Mouse (Mus musculus): ENCODE measurements around the gene Odf4. TPM values are rescaled to one million over a fixed set of nuclear protein-coding genes. Genes with fewer than 3 reads are reported as not detected.

Gene Odf4
- total RNA-seq, 2 experiments from 2014 or later = not detected

DNA sequence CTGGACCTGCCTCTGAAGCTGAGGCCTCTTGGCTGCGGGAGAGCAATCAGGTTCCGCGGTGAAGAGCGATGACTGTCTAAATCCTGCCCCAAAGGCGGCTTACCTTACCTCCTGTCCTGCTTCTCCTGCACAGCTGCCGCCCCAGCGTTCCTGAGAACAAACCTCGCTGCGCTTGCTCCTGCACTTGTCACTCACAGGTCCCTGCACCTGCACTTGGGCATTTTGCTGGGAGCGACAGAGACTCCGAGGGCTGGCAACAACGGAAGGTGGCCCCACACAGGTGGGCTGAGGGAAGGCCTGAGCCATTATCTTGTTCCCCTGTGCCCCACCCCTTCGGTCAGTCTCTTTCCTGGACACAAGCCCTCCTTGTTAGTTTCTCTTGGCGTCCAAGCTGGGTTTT, 44.8 kb downstream of the Odf4 start:
- no peak for DNase-seq
- intact Hi-C loops (cut with DNase I) = no loop called here

DNA sequence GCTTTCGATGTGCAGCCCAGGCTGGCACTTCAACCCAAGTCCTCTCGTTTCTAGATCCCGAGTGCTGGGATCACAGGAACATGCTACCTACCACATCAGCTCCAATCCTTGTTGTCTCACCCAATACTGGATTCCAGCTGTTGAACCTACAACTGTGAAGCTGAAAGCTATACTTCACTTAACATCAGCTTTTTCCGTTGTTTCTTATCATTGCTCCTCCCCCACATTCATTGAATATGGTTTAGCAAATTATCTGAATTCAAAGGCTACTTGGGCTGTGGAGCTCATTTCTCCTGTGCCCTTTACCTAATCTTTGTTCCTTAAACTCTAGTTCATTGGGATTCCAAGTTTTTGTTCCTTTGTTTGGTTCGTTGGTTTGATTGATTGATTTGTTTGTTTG, 48.1 kb downstream of the Odf4 start:
- no peak for DNase-seq
- intact Hi-C loops (cut with DNase I) = loop anchor here (5.0 to 10.0 kb wide), 2 partner anchors 314 to 337 kb away; no protein-coding TSS in a partner anchor

DNA sequence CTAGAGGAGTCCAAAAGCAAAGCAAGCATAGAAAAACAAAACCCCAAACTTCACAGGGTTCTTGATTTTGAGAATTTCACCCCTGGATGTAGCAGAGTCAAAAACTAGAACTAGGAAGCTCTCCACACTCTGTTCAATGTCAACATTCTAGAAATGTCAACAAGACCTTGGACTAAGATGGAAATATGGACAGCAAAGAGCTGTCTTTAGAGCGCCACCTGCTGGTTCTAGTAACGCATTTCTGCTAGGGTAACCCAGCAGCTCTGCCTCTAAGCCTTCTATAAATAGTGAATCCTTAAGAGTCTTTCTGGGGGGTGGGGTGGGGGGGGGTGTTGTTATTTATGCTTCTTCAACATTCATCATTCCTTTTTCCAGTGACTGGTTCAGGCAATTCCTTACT, 52.0 kb downstream of the Odf4 start:
- DNase-seq = peak; percentile 75 to 85
- intact Hi-C loops (cut with DNase I) = loop anchor here (1.0 to 10.0 kb wide), 5 partner anchors 38 to 388 kb away; no protein-coding TSS in a partner anchor

Other genes starting within 250 kb of the Odf4 start
- 100 to 1,000 TPM in 1 of 2 experiments, 10 to 100 TPM in 1; 79.4 to 100 TPM for gene Myh10, start 235.5 kb downstream of the Odf4 start, total RNA-seq (2021)
- gene Ndel1, start 55.2 kb downstream of the Odf4 start, total RNA-seq (2021) = 10 to 100 TPM; 67.3 to 70.9 TPM
- under 1 TPM; 0.10 to 0.17 TPM for gene Rnf222, start 38.5 kb downstream of the Odf4 start, total RNA-seq (2021)
- 100 to 1,000 TPM; 777 to 828 TPM for gene Rpl26, start 25.5 kb downstream of the Odf4 start, total RNA-seq (2021)
- gene Arhgef15, start 30.4 kb upstream of the Odf4 start, total RNA-seq (2021) = 10 to 100 TPM; 43.2 to 49.6 TPM
- 1 to 10 TPM; 3.4 to 4.3 TPM for gene Slc25a35, start 41.0 kb upstream of the Odf4 start, total RNA-seq (2021)
- 10 to 100 TPM; 40.1 to 46.8 TPM for gene Rangrf, start 48.1 kb upstream of the Odf4 start, total RNA-seq (2021)
- 1 to 10 TPM; 9.3 to 9.5 TPM for gene Pfas, start 81.4 kb upstream of the Odf4 start, total RNA-seq (2021)
- gene Ctc1, start 88.8 kb upstream of the Odf4 start, total RNA-seq (2021) = 10 to 100 TPM; 21.9 to 26.6 TPM
- 10 to 100 TPM; 11.6 to 15.4 TPM for gene Aurkb, start 118.6 kb upstream of the Odf4 start, total RNA-seq (2021)
- 10 to 100 TPM; 16.7 to 19.4 TPM for gene Borcs6, start 132.6 kb upstream of the Odf4 start, total RNA-seq (2021)
- gene Tmem107, start 143.7 kb upstream of the Odf4 start, total RNA-seq (2021) = 1 to 10 TPM; 5.8 to 7.8 TPM
- 10 to 100 TPM; 71.1 to 85.8 TPM for gene Vamp2, start 161.4 kb upstream of the Odf4 start, total RNA-seq (2021)
- gene Per1, start 168.1 kb upstream of the Odf4 start, total RNA-seq (2021) = 100 to 1,000 TPM in 1 of 2 experiments, 10 to 100 TPM in 1; 61.4 to 101 TPM
- under 1 TPM; 0.17 to 0.34 TPM for gene Hes7, start 193.3 kb upstream of the Odf4 start, total RNA-seq (2021)
- gene 9130213A22Rik, start 195.5 kb upstream of the Odf4 start, total RNA-seq (2021) = under 1 TPM; 0.42 to 0.60 TPM
- not detected for gene Aloxe3, start 198.8 kb upstream of the Odf4 start, total RNA-seq (2021)
- not detected for gene Alox12b, start 229.9 kb upstream of the Odf4 start, total RNA-seq (2021)

All from heart, postnatal 10 days (tissue).